Mouse (Mus musculus): ENCODE measurements around the gene Pex10.

GRCm38 (mm10) chr4:155024170-155025010 lies 42.4 kb upstream of the Pex10 start:
- no peak for TF ChIP-seq POLR2A (IDR thresholded peaks at IDR 0.05; ENCODE audit: control insufficient read depth, low read depth, low read length)
- no peak for TF ChIP-seq CTCF (IDR thresholded peaks at IDR 0.05; ENCODE audit: control insufficient read depth, insufficient read depth, insufficient replicate concordance, low read depth, low read length)
